Mouse (Mus musculus) right cerebral cortex, postnatal 14 days (tissue): Measurements from ENCODE around the gene Vim.
"Not testable (repeated sequence)": the region's sequence is repeated elsewhere in the genome, so short reads cannot be mapped to it uniquely, and the experiment has no call there.

Experiments
- DNase-seq: peaks from one replicate; pipeline ENCODE4 v3.0.0; 2022

Vim gene

GRCm38 (mm10) chr2:13570122-13570521 is 3.6 kb upstream of the Vim start:
- no peak for DNase-seq

DNA sequence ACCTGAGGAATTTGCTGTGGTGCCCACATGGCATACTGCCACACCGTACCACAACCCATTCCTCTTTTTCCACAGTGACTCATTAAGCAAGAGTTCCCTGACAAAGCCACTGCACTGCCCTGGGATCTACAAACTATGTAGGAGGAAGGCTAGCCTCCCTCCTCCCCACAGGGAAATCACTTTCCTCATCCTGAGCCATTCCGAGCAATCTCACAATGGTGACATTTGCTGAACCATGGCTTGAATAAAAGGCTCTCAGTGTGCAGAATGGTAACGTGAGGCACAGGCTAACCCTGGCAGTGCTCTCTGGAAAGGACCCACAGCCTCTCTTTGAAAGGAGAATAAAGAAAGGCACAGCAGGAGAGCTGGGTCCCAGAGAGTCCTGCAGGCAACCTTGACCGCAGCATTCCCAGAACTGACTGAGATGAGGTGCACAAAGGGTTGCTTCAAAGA is 1.6 kb upstream of the Vim start:
- DNase-seq: no peak

- DNase-seq: no peak
Observed at GRCm38 (mm10) chr2:13572647-13573407, 900 bp upstream of the Vim start.

GRCm38 (mm10) chr2:13574066-13574800 is 506 bp downstream of the Vim start:
- DNase-seq: peak; percentile 15

DNA sequence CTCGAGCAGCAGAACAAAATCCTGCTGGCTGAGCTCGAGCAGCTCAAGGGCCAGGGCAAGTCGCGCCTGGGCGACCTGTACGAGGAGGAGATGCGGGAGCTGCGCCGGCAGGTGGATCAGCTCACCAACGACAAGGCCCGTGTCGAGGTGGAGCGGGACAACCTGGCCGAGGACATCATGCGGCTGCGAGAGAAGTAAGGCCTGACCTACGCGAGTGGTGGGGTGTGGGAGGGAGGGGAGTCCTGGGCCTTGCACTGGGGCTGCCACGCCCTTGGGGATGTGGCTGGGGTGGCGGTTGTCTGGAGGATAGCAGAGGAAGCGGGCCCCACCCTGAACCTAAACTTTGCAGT is 1.0 kb downstream of the Vim start:
- DNase-seq: no peak

DNA sequence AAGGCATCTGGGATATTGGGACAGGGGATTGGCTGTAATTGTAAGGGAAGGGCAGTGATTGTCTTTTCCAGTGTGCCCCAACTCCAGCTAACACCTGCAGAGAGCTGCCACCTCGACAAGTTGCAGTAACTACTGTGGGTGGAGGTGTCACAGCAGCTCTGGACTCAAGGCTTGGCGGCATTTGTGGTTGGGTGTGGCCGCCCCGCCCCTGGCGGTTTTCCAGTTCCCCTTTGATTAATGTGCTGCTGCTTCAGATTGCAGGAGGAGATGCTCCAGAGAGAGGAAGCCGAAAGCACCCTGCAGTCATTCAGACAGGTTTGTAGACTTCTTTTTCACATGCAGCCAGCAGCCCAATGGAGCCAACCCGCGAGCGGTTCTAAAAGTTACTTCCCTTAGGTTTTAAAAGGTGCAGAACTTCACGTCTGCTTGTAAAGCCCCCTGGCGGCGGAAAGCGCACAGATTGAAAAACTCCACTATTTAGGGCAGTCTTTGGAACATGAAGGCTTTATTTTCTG is 1.6 kb downstream of the Vim start:
- DNase-seq: peak; percentile 82

DNA sequence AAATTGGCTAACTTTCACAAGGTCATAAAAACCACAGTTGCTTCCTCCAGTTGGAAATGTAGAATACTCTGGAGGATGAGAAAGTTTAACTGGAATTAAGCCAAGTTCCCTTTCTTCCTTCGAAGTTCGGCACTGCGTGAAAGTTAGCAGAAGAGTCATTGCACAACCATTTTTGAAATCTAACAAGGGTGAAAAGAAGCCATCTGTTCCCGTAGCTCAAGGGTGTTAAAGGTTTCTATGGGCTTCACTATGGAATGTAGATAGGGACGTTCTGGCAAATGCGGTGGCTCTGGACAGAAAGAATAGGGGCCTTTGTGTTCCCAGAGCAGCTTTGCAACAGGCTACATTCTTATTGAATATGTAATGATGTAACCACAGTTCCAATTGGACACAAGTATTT is 2.2 kb downstream of the Vim start:
- DNase-seq: no peak

- no peak for DNase-seq
Observed at GRCm38 (mm10) chr2:13577399-13577798, 3.7 kb downstream of the Vim start.

DNA sequence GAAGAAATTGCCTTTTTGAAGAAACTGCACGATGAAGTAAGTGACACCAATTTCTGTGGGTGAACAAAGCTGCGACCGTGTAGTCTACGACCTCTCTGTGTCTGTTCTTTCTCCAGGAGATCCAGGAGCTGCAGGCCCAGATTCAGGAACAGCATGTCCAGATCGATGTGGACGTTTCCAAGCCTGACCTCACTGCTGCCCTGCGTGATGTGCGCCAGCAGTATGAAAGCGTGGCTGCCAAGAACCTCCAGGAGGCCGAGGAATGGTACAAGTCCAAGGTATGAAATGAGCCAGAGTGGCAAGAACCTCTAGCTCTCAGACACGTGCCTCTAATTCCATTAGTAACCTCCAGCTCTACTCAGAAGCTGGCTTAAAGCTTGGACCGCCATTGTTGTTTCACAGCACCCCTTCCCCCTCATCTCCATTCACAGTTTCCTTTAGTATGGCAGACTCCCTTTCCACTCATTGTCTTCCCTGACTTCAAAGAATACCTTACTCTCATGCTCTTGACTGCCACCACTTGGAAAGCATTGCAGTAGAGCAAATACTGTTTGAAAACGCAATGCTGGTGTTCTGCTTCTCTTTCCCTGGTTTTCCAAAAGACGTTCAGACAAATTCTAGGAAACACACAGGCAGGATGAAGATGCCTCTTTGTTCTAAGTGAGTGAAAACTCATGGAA is 4.9 kb downstream of the Vim start:
- no peak for DNase-seq

DNA sequence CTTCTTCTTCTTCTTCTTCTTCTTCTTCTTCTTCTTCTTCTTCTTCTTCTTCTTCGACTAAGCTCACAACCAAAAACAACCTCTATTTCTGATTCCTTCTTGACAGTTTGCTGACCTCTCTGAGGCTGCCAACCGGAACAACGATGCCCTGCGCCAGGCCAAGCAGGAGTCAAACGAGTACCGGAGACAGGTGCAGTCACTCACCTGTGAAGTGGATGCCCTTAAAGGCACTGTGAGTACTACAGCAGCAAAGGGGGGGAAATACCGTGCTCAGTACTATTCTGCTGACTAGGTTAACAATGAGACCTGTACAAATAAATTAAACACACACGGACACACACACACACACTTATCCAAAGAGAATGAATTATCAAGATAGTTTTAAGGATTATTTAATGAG is 5.6 kb downstream of the Vim start:
- no peak for DNase-seq

DNA sequence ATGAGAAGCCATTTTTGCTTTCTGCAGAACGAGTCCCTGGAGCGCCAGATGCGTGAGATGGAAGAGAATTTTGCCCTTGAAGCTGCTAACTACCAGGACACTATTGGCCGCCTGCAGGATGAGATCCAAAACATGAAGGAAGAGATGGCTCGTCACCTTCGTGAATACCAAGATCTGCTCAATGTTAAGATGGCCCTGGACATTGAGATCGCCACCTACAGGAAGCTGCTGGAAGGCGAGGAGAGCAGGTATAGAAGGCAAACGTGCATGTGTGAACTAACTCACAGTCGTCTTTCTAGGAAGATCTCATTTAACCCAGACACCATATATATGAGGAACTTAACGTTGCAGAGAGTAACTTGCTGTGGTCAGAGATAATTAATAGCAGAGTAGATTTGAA is 6.3 kb downstream of the Vim start:
- no peak for DNase-seq

GRCm38 (mm10) chr2:13582184-13582583 is 8.5 kb downstream of the Vim start:
- DNase-seq: no peak

GRCm38 (mm10) chr2:13583746-13584145 is 10.0 kb downstream of the Vim start:
- not testable (repeated sequence) for DNase-seq

DNA sequence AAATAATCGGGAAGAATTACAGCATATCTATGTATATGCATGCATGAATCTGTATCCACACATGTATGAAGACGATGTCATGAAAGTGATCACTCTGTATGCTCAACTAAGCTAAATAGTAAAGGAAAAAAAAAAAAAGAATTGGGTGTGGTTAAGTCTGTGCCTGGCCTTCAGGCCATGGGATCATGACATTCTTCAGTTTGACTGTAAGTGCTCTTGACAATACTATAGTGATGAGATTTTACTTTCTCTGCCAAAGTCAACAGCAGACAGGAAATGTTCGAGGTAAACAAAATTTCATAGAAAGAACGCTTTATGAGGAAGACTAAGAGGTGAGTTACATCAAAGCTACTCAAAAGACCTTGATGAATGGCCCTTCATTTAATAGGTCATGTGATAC is 19.6 kb downstream of the Vim start:
- no peak for DNase-seq

- DNase-seq: no peak
Observed at GRCm38 (mm10) chr2:13596965-13597656, 23.4 kb downstream of the Vim start.

DNA sequence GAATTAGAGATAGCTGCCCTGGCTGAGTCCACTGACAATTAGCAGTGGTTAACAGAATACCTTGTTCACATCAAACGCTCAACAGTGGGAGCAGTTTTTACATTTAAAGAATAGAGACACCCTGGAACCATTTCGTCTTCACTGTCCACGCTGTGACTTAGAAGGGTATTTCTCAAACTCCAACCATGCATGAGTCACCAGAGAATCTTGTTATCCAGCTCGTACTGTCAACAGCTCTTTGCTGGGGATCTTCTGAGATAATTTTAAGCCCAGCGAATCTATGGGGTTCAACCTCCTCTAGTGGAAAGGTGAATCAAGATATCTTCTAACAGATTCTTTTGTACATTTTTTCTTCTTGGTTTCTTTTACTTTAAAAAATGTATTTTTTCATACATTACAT is 24.4 kb downstream of the Vim start:
- DNase-seq: no peak

- DNase-seq: no peak
Observed at GRCm38 (mm10) chr2:13603093-13603492, 29.4 kb downstream of the Vim start.

- not testable (repeated sequence) for DNase-seq
Observed at GRCm38 (mm10) chr2:13603636-13604035, 29.9 kb downstream of the Vim start.

GRCm38 (mm10) chr2:13630136-13630832 is 56.6 kb downstream of the Vim start:
- DNase-seq: no peak
